Mouse (Mus musculus) yolk sac, embryonic 10.5 days (tissue): ENCODE results near the gene Mdga1.
A peak's percentile ranks its signal among the peaks of the same experiment; 100 is the strongest.

Source experiments
- DNase-seq: peaks from one replicate; pipeline ENCODE4 v3.0.0-alpha.2; 2017; ENCODE audit warnings: low spot score

Mdga1 gene

DNA sequence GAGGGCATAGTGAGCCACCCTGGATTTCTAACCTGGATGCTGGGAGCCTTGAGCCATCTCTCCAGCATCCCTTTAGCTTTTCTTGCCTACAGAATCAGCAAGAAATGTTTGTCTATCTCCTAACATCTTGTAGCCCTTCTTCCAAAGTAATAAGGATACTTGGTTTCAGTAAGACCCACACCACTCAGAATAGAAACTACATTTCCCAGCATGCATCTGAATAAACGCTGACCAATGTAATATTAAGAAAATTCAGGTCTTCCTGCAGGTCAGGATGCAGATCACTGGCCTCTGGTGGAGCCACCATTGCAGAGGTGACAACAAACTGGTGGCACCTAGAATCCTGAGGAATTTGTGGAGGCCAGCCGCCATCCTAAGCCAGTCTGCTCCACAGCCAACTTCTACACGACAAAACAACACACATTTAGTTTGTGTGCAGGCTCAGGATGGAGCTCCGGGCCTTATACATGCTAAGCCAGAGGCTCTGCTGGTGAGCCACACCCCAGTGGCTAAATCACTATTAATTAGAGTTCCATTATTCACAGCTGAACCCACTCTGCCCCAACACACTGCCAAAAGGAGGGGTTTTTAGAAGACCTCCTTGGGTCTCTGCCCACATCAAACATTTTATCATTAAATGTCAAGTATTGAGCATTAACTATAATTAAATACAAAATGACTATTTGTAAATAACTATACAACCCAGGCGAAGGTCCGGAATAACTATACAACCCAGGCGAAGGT lies 126.3 kb downstream of the Mdga1 start:
- no peak for DNase-seq

DNA sequence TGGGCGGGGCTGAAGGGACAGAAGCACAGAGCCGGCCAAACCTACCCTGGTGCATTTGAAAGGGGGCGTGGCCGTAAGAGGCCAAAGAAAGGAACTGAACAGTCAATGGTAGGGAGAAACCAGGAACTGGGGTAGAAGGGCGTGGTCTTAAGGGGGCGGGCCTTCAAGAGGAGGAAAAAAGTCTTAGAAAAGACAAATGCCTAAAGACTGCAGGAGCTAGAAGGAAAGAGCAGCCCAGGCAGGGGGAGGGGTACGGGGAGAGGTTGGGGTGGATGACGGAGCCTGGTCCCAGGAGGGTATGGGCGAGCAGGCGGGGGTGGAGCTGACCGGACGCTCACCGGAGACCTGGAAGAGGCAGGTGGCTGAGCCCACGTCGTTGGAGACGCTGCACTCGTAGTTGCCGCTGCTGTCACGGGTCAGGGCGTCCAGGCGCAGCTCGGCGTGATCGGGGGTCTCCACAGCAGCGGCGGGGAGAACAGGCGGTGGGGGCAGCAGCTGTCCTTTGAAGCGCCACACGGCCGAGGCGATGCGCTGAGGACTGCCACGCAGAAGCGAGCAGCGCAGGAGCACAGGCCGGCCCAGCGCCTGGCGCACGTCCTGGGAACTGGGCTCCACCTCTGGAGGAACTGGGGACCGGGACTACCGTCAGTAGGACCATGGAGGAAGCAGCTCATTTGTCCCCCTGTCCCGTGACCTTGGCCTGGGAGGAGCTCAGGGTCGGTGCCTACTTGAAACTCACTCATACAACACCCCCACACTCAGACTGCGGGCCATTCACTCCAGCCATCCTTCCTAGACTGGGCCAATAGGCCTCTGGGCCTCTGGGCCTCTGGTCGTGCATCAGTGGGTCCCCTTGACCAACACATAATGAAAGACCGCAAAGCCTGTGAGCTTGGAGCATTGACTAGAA lies 127.9 kb downstream of the Mdga1 start:
- DNase-seq, result peak; percentile 44

GRCm38 (mm10) chr17:29838029-29838428 lies 131.9 kb downstream of the Mdga1 start:
- no peak for DNase-seq

DNA sequence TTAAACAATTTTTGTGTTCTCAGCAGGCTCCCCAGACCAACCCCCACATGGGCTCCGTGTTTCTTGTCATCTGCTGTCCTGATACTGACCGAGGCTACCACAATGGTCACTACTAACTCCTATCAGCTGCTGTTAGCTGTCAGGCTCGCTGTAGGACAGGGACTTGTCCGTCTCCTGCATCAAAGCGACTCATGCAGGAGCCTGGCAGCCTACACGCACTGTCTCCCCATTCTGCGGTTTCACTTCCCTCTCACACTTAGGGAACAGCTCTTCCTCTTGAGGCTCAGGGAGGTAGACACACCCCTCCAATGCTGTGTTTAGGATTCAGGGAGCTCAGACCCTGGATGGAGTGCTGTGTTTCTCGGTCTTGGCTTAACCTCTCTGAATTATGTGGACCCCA lies 132.4 kb downstream of the Mdga1 start:
- DNase-seq, result no peak

GRCm38 (mm10) chr17:29834768-29835167 lies 135.1 kb downstream of the Mdga1 start:
- no peak for DNase-seq

DNA sequence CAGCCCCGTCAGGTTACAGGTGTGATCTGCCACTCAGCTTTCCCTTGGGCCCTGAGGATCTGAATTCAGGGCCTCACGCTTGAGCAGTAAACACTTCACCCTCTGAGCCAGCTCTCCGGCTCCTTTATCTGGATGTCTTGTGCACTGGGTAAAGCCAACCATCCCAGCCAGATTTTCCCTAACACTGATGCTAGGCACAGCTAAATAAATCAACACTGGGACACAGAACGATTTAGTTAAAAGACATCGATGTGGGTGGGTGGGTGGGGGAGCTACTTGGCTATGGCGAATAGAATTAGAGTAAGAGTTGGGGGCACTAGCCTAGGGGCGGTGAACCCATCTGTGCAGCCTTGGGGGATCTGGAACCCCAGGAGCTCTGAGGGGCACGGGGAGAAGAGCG lies 135.6 kb downstream of the Mdga1 start:
- no peak for DNase-seq

DNA sequence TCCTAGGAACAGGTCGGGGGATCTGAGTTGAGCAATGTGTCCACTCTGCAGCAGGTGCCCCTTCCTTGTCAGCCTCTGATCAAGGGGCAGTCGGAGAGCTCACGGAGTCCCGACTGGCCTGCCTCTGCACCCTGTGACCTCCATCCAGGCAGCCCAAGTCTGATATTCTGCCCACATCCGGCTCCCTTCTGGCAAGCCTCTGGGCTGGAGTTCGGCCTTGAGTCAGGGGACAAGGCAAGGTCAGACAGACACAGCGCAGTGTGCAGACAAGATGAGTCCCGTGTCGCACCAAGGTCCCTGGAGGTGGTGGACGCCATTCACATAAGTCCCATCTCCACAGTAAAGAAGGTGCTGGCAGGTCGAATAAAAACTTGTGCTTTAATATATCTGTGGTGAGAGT lies 138.2 kb downstream of the Mdga1 start:
- DNase-seq, result no peak

- DNase-seq, result no peak
Measured at GRCm38 (mm10) chr17:29829136-29829535, 140.8 kb downstream of the Mdga1 start.

- DNase-seq, result no peak
Measured at GRCm38 (mm10) chr17:29827602-29828001, 142.3 kb downstream of the Mdga1 start.

DNA sequence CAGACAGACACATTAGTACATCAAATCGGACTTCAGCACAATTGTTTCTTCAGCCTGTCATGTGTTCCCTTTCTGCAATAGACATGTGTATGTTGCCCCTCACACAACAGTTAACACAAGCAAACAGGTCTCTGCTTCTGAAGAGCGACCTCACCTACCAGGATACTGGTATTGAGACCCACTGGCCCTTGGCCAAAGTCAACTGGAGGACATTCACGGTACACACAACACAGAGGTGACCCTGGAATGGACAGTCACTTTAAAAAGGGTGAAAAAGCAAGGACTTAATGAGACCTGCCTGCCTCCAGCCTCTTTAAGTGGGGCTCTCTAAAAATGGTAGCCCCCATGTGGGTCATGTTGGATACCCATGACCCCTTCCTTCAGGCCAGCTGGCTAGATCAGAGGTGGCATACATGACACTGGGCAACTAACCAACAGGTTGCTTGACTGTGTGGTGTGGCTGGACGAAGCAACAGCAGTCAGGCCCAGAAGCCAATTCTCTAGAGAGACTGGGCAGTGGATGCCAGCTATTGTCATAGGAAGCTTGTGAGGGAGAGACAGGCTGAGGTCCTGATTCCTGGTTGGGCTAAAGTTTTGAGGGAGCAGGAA lies 145.3 kb downstream of the Mdga1 start:
- no peak for DNase-seq

- DNase-seq, result no peak
Measured at GRCm38 (mm10) chr17:29824208-29824509, 145.7 kb downstream of the Mdga1 start.

GRCm38 (mm10) chr17:29823439-29824207 lies 146.3 kb downstream of the Mdga1 start:
- DNase-seq, result no peak

- DNase-seq, result no peak
Measured at GRCm38 (mm10) chr17:29819608-29820007, 150.3 kb downstream of the Mdga1 start.

DNA sequence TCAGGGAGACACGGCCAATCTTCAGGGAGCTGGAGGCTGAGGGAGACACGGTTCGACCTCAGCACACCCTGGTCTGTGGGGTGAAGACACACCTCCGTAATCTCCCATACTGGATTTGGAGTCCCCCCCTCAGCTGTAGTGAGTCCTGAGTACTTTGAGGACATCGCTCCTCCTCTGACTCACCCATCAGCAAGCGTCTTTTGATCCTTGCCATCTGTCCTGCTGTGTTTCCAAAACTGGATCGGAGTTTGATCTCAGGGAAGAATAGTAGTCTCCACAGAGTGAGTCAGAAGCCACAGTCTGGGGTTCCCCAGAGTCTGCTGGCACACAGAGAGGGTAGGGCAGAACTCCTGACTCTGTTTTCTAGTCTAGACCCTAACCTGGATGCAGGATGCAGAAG lies 150.9 kb downstream of the Mdga1 start:
- no peak for DNase-seq

GRCm38 (mm10) chr17:29818264-29818945 lies 151.5 kb downstream of the Mdga1 start:
- no peak for DNase-seq

DNA sequence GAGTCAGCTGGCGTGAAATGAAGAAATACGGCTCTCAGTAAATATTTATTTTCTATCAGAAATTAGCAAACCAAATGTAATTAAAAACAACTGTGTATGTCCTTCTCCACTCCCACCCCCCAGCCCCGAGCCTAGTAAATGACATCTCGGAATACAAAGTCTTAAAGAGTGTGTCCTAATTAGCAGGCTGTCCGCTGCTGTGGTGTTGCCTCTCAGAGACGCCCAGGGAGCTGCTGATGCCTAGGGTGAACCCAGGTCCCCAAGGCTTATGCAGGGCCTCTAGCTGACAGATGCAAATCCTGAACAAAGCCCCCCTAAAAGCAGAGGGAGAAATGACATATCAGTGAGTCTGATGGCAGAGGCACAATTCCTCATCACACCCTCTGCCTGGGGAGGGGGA lies 155.1 kb downstream of the Mdga1 start:
- DNase-seq, result no peak

GRCm38 (mm10) chr17:29813328-29813727 lies 156.6 kb downstream of the Mdga1 start:
- DNase-seq, result no peak

DNA sequence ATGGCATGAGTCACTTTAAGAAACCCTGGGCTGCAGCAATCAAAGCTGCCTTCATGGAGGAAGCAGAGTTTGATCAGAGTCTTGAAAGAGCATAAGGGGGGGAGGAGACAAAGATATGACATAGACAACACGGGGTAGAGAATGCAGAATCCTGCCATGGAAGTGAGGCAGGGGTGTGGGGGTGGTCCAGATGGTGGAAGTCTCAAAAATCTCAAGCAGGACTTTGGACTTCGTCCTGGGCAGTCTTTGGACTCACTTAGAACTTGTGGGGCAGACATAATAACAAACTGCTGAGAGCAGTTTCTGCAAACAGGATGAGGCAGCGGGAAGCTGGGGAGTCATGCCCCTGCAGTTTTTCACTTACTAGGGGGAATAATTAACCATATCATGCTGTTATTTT lies 166.3 kb downstream of the Mdga1 start:
- no peak for DNase-seq

DNA sequence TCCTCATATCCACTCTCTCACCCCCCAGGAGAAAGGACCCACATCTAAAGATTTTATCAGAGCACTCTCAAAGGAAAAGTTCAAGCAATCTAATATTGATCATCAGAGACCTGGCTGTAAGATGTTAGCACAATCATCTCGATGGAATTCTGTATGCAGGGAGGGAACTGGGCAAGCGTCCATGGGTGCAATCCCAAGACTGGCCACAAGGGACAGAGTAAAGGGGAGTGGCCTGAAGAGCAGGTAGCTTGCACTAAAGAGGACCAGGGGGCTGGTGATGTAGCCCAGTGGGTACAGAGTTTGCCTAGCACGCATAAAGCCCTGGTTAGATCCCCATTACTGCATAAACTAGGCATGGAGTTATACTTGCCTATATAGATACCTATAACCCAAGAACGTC lies 168.5 kb downstream of the Mdga1 start:
- DNase-seq, result peak; percentile 19

- DNase-seq, result no peak
Measured at GRCm38 (mm10) chr17:29800096-29800455, 169.8 kb downstream of the Mdga1 start.

- no peak for DNase-seq
Measured at GRCm38 (mm10) chr17:29799398-29800095, 170.3 kb downstream of the Mdga1 start.
